Mouse (Mus musculus) erythroblast, embryonic 14.5 days (primary cell): ENCODE data around the gene Vps29. TPM values are rescaled to one million over a fixed set of nuclear protein-coding genes. Genes with fewer than 3 reads are reported as not detected.

Experiments used
- H3K27me3 ChIP-seq: 2 replicates; pipeline ENCODE4 v1.6.1; 2012; ENCODE audit warnings: inconsistent platforms; ENCODE audit not compliant: control insufficient read depth
- H3K36me3 ChIP-seq: 2 replicates; pipeline ENCODE4 v1.6.1; 2012; ENCODE audit warnings: mild to moderate bottlenecking, inconsistent platforms; ENCODE audit not compliant: control insufficient read depth
- H3K4me1 ChIP-seq: 2 replicates; pipeline ENCODE4 v1.6.1; 2012; ENCODE audit warnings: inconsistent platforms; ENCODE audit not compliant: control insufficient read depth
- H3K4me3 ChIP-seq: replicated peaks from 2 replicates; pipeline ENCODE3; 2012; ENCODE audit warnings: moderate library complexity, mild to moderate bottlenecking, inconsistent platforms
- H3K9me3 ChIP-seq: 2 replicates; pipeline ENCODE4 v1.6.1; 2012; ENCODE audit warnings: low read length, inconsistent platforms, mixed read lengths; ENCODE audit not compliant: control insufficient read depth
- GATA1 ChIP-seq: IDR thresholded peaks from 2 replicates; pipeline ENCODE4 v1.6.1; 2012; ENCODE audit warnings: low read length, inconsistent platforms, mixed read lengths
- TAL1 ChIP-seq: IDR thresholded peaks from 3 replicates; pipeline ENCODE4 v1.6.1; 2012; ENCODE audit warnings: low read length, inconsistent platforms, mixed read lengths
- polyA plus RNA-seq: library from polyadenylated mRNA; stranded (reverse); fragments of >175 nt; gene quantifications from 2 replicates; pipeline ENCODE4 v1.2.3, GENCODE M21; 2012

The Vps29 gene
- polyA plus RNA-seq, 1 experiment: 0.94 TPM

DNA sequence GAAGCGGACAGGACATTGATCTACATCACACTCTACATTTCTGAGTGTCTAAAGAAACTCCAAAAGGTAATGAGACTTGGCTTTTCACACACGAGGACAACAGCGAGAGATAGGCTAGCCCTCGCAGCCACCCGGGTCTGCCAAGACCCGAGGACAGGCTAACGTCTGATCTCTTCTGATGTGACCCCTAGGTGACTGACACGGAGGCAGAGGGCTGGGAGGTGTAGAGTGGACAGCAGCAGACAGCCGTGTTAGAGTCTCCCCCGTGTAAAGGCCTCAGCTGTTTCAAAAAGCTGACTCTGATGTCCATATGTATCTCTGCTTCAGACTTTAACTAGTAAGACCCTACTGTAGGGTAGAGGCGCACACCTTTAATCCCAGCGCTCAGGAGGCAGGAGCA lies 49.2 kb downstream of the Vps29 start:
- TF ChIP-seq GATA1 (no peak), TAL1 (no peak)
- H3K36me3 ChIP-seq: peaks cover 91% of the 10 kb centered on the region

DNA sequence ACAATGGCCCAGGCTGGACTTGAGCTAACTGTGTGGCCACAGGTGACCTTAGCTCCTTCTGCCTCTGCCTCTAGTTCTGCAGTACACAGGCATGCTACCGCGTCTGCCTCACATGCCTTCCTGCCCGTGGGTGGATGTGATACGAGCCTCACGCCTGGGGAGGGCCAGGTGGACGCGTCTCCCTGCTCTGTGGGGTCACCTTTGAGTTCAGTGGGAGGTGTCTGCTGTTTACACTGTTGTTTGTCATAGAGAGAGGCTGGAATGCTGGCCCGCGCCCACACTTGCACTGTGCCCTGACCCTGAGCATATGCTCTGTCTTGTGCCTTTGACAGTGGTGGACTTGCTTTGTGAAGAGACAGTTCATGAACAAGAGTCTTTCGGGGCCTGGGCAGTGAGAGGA lies 51.4 kb downstream of the Vps29 start:
- H3K9me3 ChIP-seq: peaks cover 7% of the 10 kb centered on the region
- no peaks in the 10 kb centered on the region for H3K27me3 ChIP-seq
- no peak overlapping the region for H3K4me3 ChIP-seq
- TF ChIP-seq GATA1 (no peak), TAL1 (no peak)
- peaks cover 82% of the 10 kb centered on the region for H3K36me3 ChIP-seq
- H3K4me1 ChIP-seq: peaks cover 2% of the 10 kb centered on the region

More for the DNA sequence above, 49.2 kb downstream of the Vps29 start:
- H3K4me3 ChIP-seq: no peak overlapping the region
- no peaks in the 10 kb centered on the region for H3K27me3 ChIP-seq
- peaks cover 3% of the 10 kb centered on the region; the same call in 1 of the 2 replicates for H3K9me3 ChIP-seq
- H3K4me1 ChIP-seq: no peaks in the 10 kb centered on the region

DNA sequence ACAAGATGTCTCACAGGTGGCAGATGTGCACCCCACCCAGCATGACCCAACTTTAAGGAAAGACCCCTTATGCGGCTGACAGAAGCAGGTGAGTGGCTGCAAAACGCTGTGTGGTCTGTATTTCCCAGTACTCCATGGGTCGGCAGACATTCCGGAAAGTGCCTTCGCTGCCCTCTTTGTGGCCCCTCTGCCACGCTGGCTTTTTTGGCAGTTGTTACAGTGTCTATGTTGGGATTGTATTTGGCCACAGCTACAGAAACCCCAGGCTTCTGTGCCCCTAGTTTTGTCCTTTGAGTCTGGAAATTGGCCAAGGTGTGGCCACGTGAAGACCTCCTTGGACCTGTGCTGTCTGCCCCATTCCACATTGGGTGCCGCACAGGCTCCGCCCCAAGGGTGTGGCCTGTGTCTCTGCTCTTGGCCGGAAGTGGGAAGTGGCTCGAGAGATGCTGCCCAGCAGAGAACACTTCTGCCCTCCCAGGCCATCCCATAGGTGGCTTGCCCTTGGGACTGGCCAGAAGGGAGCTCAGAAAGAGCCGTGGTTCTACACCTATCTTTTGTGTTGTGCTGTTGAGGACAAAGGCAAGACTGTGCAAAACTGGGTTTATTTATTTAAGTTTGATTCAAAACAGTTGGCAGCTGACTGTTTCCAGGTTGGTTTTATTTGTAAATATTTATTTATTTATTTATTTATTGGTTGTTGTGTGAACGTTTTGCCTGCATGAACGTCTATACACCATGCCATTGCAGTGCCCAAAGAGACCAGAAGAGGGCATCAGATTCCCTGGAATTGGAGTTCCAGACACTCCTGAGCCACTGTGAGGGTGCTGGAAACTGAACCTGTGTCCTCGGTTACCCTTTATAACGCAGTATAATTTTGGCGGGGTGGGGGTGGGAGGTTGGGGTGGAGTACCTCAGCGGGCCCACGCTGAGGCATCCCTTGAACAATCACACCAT lies 55.8 kb downstream of the Vps29 start:
- no peaks in the 10 kb centered on the region for H3K27me3 ChIP-seq
- peaks cover 40% of the 10 kb centered on the region for H3K36me3 ChIP-seq
- H3K4me3 ChIP-seq: no peak overlapping the region
- TF ChIP-seq TAL1: no peak
- no peak for TF ChIP-seq GATA1
- peaks cover 7% of the 10 kb centered on the region for H3K9me3 ChIP-seq
- peaks cover 6% of the 10 kb centered on the region for H3K4me1 ChIP-seq

DNA sequence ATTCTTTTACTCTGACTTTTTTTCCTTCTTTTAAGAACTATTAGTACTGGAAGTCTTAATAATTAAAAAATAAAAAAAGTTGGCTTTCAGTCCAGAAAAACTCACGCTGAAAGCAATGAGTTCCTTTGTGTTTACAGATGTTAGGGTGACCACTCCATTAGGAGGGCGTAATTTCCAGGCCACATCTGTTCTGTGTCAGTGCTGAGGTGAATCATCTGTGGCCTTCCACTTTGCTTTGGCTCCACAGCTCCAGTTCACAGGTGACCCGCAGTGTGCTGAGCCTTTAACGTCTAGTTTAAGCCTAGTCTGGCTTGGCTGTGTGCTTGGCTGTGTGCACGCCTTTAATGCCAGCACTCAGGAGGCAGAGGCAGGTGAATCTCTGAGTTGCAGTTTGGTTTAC lies 57.7 kb downstream of the Vps29 start:
- Histone ChIP-seq H3K9me3 (peaks cover 4% of the 10 kb centered on the region), H3K4me1 (peaks cover 6% of the 10 kb centered on the region), H3K4me3 (no peak overlapping the region), H3K36me3 (peaks cover 21% of the 10 kb centered on the region), H3K27me3 (no peaks in the 10 kb centered on the region)
- TF ChIP-seq GATA1: no peak
- no peak for TF ChIP-seq TAL1

DNA sequence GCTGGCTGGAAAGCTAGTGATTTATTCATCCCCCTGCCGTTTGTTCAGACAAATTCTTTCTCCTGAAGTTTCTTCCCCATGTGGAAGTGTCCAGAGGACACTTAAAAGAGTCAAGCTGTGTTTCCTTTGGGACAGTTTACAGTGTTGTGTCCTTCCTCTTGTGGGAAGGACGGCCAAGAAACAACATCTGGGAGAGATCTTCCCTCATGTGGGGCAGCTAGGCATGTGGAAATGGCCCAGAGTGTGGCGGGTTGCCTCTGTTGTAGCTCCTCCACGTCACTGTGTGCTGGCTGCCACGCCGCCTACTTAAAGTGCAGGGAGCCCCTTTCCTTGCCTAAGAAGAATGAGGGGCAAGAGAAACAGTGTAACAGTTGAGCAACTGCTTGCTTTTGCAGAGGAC lies 58.7 kb downstream of the Vps29 start:
- peaks cover 7% of the 10 kb centered on the region for H3K4me1 ChIP-seq
- H3K36me3 ChIP-seq: peaks cover 13% of the 10 kb centered on the region
- no peak overlapping the region for H3K4me3 ChIP-seq
- H3K9me3 ChIP-seq: peaks cover 6% of the 10 kb centered on the region; the same call in 1 of the 2 replicates
- no peaks in the 10 kb centered on the region for H3K27me3 ChIP-seq
- TF ChIP-seq GATA1: no peak
- TF ChIP-seq TAL1: no peak

DNA sequence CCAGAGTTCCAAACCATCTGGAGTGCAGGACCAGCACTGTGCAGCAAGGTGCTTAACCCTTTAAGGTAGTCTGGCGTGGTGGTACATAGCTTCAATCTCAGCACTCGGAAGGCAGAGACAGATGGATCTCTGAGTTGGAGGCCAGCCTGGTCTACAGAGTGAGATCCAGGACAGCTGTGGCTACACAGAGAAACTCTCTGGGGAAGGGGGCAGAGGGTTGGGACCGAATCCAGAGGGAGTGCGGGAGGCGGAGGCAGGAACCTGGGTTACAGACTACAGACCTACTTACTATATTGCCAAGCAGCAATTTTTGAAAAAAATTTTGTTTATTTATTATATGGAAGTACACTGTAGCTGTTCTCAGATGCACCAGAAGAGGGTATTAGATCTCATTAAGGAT lies 60.2 kb downstream of the Vps29 start:
- Histone ChIP-seq H3K27me3 (no peaks in the 10 kb centered on the region), H3K4me1 (peaks cover 7% of the 10 kb centered on the region), H3K9me3 (peaks cover 9% of the 10 kb centered on the region), H3K4me3 (no peak overlapping the region), H3K36me3 (peaks cover 13% of the 10 kb centered on the region)
- no peak for TF ChIP-seq TAL1

Other genes starting within 250 kb of the Vps29 start
- not detected in 2 replicates for gene Ccdc63, start 213.5 kb upstream of the Vps29 start, polyA plus RNA-seq
- gene Ppp1cc, start 196.1 kb upstream of the Vps29 start, polyA plus RNA-seq: 12.7 and 13.8 TPM in 2 replicates
- 0.06 TPM in 1 of 2 replicates, not detected in the other for gene Hvcn1, start 147.6 kb upstream of the Vps29 start, polyA plus RNA-seq
- gene Tctn1, start 89.9 kb upstream of the Vps29 start, polyA plus RNA-seq: 0.14 and 0.23 TPM in 2 replicates
- 0.08 and 0.12 TPM in 2 replicates for gene Pptc7, start 70.0 kb upstream of the Vps29 start, polyA plus RNA-seq
- 0.04 TPM in 1 of 2 replicates, not detected in the other for gene Rad9b, start 136 bp upstream of the Vps29 start, polyA plus RNA-seq
- 3.3 and 5.1 TPM in 2 replicates for gene Gpn3, start 17.5 kb downstream of the Vps29 start, polyA plus RNA-seq
- gene Fam216a, start 18.0 kb downstream of the Vps29 start, polyA plus RNA-seq: 3.0 and 3.2 TPM in 2 replicates
- gene Arpc3, start 37.5 kb downstream of the Vps29 start, polyA plus RNA-seq: 3.9 and 4.1 TPM in 2 replicates
- 1.8 and 2.1 TPM in 2 replicates for gene Anapc7, start 67.3 kb downstream of the Vps29 start, polyA plus RNA-seq
- gene Atp2a2, start 147.9 kb downstream of the Vps29 start, polyA plus RNA-seq: 1.3 and 1.4 TPM in 2 replicates